Mouse (Mus musculus): ENCODE measurements around the gene Ryr3. TPM values are rescaled to one million over a fixed set of nuclear protein-coding genes. Genes with fewer than 3 reads are reported as not detected.

The Ryr3 gene
- 10 to 100 TPM; 20.5 to 28.8 TPM for total RNA-seq (2021)
- long read RNA-seq, experiment 1, partial matches to known transcripts = 3 of 4 reads
- long read RNA-seq, experiment 1, other reads (novel, unspliced or antisense) = 1 of 4 reads
- long read RNA-seq, experiment 2, partial matches to known transcripts = 0 of 3 reads
- long read RNA-seq, experiment 2, other reads (novel, unspliced or antisense) = 3 of 3 reads

DNA sequence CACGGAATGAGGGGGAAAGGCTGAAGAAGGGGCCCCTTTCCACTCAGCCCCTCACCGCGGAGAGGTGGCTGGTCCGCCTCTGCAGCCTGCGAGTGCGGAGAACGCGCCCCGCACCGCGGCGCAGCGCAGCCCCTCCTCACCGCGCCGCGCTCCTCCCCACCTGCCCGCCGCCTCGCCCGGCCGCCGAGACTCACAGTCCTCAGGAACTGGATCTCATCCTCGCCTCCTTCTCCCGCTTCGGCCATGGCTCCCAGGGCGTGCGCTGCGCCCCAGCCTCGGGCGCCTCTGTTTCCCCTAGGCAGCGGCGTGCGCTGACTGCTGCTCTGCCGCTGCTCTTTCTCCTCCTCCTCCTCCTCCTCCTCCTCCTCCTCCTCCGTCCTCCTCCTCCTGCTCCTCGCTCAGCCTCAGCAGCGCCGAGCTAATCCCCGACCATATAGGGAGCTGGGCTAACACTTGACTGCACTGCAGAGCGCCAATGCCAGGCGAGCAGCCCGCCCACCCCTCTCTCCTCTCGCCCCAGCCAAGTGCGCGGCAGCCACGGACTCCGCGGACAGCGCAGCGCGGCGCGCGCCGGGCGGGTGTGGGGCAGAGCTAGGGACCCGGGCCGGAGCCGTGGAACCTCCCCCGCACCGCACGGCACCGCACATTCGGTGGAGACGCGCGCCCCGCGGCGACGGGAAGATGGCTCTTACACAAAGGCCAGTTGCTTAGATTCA is at the start of gene Ryr3:
TSS of gene Ryr3 (minus strand) at position 351 of the 716 bp plus-strand sequence.
- peak; percentile 60 to 81 for DNase-seq (ENCODE audit: low spot score in 2 of 2)

DNA sequence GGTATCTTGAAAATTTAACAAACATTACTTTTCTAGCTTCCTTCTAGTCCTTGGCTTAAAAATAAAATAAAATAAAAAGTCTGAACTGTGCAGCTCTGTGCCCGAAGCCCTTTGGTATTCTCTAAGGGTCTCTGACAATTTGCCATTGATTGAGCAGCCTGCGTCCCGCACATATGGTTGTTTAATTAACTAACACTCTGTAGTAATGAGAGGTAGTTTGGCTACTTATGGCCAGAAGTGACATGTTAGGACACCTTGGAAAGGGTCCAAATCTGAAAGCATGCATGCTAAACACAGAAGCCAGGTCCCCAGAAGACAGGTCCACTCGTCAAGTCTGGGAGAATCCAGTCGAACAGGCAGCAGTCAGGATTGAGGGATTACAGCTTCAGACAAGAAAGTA is 22.0 kb upstream of the Ryr3 start:
- DNase-seq (ENCODE audit: low spot score in 2 of 2) = no peak

GRCm38 (mm10) chr2:113236993-113237392 is 20.1 kb upstream of the Ryr3 start:
- DNase-seq (ENCODE audit: low spot score in 2 of 2) = no peak

- DNase-seq (ENCODE audit: low spot score in 2 of 2) = peak; percentile 47 to 54
Measured at GRCm38 (mm10) chr2:113234559-113234958, 17.7 kb upstream of the Ryr3 start.

GRCm38 (mm10) chr2:113233356-113233755 is 16.5 kb upstream of the Ryr3 start:
- DNase-seq (ENCODE audit: low spot score in 2 of 2) = no peak

DNA sequence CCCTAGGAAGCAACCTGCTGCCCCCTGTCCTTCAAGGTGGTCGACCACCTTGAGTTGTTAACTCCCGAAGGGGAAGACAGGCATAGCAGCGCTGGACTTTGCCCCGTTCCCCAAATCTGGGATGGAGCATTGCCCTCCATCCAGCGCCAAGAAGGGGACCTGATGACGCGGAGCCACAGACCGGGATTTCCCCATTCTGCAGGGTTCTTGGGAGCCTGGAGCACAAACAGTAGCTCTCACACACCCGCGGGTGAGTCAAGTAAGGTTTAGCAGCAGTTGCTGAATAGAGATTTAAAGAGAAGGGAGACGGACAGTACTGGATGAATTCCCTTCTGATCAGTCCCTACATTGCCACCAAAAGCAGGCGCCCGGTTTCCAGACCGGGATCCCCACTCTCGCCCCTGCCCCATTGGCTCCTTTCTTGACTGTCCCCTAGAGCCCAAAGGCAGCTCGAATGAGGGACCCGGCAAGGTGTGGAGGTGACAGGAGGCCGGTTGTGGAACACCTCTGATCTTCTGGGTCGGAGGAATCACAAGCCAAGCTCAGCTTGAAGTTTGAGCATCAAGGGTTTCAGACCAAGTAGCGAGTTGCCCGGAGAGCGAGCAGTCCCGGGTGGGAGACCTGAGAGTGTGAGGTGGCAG is 671 bp downstream of the Ryr3 start:
- peak; percentile 15 to 23 for DNase-seq (ENCODE audit: low spot score in 2 of 2)

DNA sequence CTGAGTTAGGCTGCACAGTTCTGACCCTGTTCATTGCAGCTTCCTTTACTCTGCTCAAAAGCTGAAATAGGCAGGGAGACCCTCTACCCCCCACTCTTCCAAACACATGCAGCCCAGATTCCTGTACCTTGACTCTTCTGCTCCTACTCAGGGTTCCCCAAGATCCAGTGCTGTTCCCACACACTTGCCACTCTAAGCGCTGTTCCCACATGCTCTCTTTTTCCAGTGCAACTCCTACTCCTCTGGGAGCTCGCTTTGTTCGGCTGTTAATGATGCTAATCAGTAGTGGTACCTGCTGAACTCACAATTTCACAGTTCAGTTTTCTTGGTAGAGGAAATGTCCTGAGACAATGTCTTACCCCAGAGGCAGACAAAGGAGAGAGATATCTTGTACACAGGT is 6.9 kb downstream of the Ryr3 start:
- no peak for DNase-seq (ENCODE audit: low spot score in 2 of 2)

GRCm38 (mm10) chr2:113209263-113209662 is 7.6 kb downstream of the Ryr3 start:
- DNase-seq (ENCODE audit: low spot score in 2 of 2) = no peak

GRCm38 (mm10) chr2:113202857-113203256 is 14.0 kb downstream of the Ryr3 start:
- no peak for DNase-seq (ENCODE audit: low spot score in 2 of 2)

DNA sequence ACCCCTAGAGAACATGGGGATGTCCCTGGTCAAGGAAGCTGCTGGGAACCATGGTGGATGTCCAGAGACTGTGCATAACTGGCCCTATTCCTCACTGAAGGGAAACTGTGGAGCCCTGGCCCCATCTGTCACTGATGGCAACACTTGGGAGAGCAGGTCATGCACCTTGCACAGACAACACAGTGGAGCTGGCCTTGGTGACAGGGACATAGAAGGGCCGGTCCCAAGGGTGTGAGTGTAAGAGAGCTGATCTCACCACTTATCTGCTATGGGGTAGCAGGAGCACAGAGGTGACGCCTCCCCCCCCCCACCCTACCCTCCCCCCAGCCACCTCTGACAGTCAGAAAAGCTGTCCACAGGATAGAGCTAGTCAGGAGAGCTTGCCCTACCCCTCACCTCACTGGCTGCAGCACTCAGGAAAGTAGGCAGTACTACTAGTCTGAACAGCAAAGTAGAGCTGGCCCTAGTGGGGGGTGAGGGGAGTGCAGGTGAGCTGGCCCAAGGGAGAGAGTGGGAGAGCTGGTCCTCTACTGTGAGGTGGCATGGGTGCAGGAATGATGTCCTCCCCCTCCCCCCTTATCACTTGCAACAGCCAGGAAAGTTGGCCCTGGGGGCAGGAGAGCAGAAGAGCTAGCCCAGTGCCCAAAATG is 17.7 kb downstream of the Ryr3 start:
- no peak for DNase-seq (ENCODE audit: low spot score in 2 of 2)

- DNase-seq (ENCODE audit: low spot score in 2 of 2) = no peak
Measured at GRCm38 (mm10) chr2:113187158-113187557, 29.7 kb downstream of the Ryr3 start.

GRCm38 (mm10) chr2:113181701-113182100 is 35.2 kb downstream of the Ryr3 start:
- DNase-seq (ENCODE audit: low spot score in 2 of 2) = no peak

DNA sequence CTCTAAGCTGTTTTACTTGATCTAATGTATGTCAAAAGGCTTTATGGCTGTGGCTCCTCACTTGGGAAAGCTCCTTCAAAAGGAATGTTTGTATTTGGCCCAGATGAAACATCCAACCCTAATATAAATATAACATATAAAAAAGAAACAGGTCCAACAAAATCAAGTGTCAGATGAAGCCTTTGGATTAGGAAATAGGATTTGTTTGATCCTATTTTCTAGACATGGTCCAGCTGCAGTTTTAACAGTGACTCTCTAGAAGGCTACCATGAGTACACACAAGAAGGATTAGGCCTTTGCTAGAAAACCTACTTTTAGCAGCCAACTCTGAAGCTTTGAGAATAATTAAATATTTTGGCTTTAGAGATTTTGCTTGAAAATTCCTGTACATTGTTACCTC is 38.8 kb downstream of the Ryr3 start:
- no peak for DNase-seq (ENCODE audit: low spot score in 2 of 2)

DNA sequence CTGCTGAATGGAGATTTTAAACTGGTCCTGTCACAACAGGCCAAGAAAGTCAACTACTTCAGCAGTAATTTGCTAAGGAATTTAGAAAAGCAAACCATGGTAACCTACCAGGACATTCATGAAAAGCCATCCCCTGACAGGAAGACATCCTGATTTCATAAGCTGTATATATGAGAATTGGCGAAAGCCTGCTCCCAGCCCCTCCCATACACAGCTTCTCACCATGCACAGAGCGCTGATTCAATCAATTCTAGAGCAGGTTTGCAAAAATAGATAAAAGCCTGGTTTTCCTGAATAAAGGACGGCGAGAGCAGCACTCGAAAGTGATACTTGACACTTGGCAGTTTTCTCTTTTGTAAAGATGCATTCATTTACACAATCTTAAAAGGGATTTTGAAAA is 40.6 kb downstream of the Ryr3 start:
- no peak for DNase-seq (ENCODE audit: low spot score in 2 of 2)

DNA sequence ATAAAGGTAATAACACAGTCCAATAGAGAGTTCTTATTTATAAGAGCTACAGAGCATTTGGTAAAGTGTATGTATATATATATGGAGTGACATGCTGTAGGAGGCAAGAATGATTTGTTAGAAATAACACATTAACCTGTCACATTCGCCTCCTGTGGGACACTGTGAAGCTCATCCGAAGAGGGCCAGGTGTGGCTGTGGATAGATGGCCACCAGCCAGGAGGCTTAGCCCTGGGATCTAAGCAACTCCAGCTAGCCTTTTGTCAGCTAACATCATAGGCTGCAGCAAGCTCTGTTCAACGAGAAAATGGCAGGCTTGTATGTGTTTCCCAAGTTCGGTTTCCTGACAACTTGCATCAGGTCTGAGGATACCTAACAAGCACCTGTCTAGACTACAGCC is 48.8 kb downstream of the Ryr3 start:
- no peak for DNase-seq (ENCODE audit: low spot score in 2 of 2)

DNA sequence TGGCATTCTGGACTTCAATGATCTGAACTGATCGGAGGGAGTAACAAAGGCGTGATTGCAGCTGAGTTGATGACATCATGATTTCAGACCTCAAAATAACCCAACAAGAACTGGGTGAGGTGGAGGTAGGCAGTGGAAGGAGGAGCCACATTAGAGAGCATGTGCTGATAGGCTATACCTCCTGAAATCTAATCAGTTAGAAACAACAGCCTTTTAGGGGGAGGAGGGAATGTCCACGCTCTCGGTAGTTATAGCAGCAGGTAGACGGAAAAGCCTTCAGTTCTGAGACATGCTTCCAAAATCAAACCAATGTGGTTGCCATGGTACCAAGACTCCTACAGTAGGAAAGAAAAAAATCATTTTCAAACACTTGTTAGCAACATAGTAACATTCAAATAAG is 55.4 kb downstream of the Ryr3 start:
- peak; percentile 6 to 9 for DNase-seq (ENCODE audit: low spot score in 2 of 2)

DNA sequence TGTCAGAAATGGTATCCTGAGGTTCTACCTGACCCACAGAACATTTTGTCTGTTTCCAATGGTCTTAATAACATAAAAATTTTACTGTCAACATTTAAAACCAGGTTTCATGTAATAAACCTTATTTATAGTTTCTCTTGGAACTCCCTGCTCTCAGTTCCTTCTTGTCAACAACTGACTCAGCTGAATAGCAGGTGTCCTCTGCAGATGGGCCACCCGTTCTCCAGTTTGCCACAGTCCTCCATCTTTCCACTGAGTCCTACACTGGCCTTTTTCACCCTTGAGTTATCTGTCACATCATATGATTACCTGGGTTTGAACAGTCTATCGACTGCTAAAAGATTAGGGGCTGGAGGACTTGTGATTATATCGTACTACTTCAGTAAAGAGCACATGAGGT is 79.1 kb downstream of the Ryr3 start:
- DNase-seq (ENCODE audit: low spot score in 2 of 2) = no peak

GRCm38 (mm10) chr2:113123476-113123875 is 93.4 kb downstream of the Ryr3 start:
- no peak for DNase-seq (ENCODE audit: low spot score in 2 of 2)

DNA sequence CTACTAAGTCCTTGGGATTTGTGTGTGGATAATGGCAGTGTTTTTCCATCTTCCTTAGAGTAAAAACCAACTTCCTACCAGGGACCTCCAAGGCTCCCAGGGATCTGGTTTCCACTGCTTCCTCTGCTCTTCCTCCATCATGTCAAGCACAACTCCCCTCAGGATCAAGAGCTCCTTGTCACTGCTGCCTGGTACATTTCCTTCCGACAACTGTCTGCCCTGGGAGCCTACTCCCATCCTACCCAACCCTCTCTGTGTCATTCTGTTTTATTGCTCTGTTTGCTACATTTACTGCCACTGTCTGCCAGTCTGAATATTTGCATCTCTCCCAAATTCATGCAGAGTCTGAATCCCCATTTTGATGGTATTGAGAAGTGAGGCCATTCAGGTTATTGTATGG is 97.8 kb downstream of the Ryr3 start:
- no peak for DNase-seq (ENCODE audit: low spot score in 2 of 2)

DNA sequence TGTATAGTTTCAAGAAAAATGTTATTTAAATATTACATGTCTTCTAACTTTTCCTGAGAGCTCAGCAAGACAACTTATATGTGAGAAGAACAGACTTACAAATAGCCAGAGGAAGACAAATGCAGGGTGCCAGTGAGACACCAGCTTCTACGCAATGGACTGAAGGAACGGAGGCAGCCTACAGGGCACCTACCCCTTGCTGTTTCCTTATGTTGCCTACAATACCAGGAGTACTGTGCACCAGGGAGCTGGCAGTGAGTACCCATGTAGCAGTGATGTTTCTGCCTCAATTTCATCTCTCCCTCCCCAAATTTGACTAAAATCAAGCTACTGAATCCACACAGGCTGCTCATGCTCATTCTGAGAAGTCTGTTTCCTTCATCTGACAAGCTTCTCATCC is 100.1 kb downstream of the Ryr3 start:
- DNase-seq (ENCODE audit: low spot score in 2 of 2) = no peak

DNA sequence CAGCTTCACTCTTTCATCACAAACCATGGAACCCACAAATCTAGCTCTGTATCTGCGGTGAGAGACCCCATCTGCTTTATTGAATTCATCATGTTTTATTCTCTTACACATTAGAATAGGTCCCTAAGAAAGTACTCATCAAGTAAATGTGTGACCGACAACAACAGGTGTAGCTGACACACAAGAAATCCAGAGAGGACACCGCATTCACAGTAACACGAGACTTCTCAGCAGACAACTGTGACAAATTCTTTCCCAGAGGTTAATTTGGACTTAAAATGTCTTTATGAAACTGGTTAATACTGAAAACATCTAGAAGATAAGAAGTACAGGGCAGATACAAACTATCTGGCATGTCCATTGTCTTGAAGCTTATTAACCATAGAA is 101.0 kb downstream of the Ryr3 start:
- no peak for DNase-seq (ENCODE audit: low spot score in 2 of 2)

GRCm38 (mm10) chr2:113115248-113115896 is 101.5 kb downstream of the Ryr3 start:
- DNase-seq (ENCODE audit: low spot score in 2 of 2) = peak; percentile 19 to 51
